Comparison of ENCODE assay signal across 11 mouse cellular contexts in genomic region chr17:12161877-12162276, GRCm38 (mm10).
"Had no signal": no experiment of that assay in that cellular context is flagged by ENCODE, and none has a peak within 500 bp of the region (broad histone marks: within the 10 kb centered on the region; RNA-seq: fewer than 3 reads in every experiment).

No protein-coding gene starts in this region.

- H3K4me3 ChIP-seq: lung, embryonic 15.5 days; megakaryocyte, embryonic 14.5 days; midbrain, embryonic 13.5 days; midbrain, embryonic 15.5 days; neural tube, embryonic 12.5 days had no signal

- H3K36me3 ChIP-seq: lung, embryonic 15.5 days; midbrain, embryonic 15.5 days; neural tube, embryonic 12.5 days had no signal

- ATAC-seq: midbrain, embryonic 13.5 days; midbrain, embryonic 15.5 days had no signal

- DNase-seq: lung, postnatal 14 days; right cerebral cortex, postnatal 14 days; thymus, adult 18-20 months; thymus, postnatal 14 days; thymus, postnatal 36 days had no signal

- H3K27me3 ChIP-seq: lung, embryonic 15.5 days; midbrain, embryonic 13.5 days; midbrain, embryonic 15.5 days; neural tube, embryonic 12.5 days had no signal

- H3K27ac ChIP-seq: lung, embryonic 15.5 days; macrophage; midbrain, embryonic 13.5 days; midbrain, embryonic 15.5 days; neural tube, embryonic 12.5 days had no signal
